In genomic region chr6:21852344-21852785, GRCm38 (mm10) we compare ENCODE assay signal across 8 mouse cellular contexts. TPM values are rescaled to one million over a fixed set of nuclear protein-coding genes. Genes with fewer than 3 reads are reported as not detected.
DNase-seq lines count a peak whose midpoint lies in the region; ATAC-seq and TF ChIP-seq lines count a peak whose summit lies in the region.

Gene Tspan12 (minus strand): TSS chr6:21852515.

- H3K27ac ChIP-seq in spleen, adult 2 months (ENCODE audit: insufficient read depth, low read length) = peak within 1 kb of the TSS; percentile 47; the same call in 1 of the 2 replicates
- H3K27ac ChIP-seq in forebrain, embryonic 10.5 days = peak within 1 kb of the TSS; percentile 96
- H3K27ac ChIP-seq in limb, embryonic 11.5 days (replicated peaks; ENCODE audit: low read depth, low read length) = peak within 1 kb of the TSS; percentile 65; the same call in 1 of the 2 replicates
- H3K27ac ChIP-seq in stomach, embryonic 15.5 days = peak within 1 kb of the TSS; percentile 94

- peak within 1 kb of the TSS; percentile 35 for H3K4me3 ChIP-seq in spleen, adult 2 months (ENCODE audit: extremely low read depth, insufficient read depth, insufficient read length)
- peak within 1 kb of the TSS; percentile 84 for H3K4me3 ChIP-seq in forebrain, embryonic 10.5 days
- H3K4me3 ChIP-seq in limb, embryonic 11.5 days (ENCODE audit: low read depth, low read length) = peak within 1 kb of the TSS; percentile 76
- H3K4me3 ChIP-seq in stomach, embryonic 15.5 days (replicated peaks) = peak within 1 kb of the TSS; percentile 82

- H3K9ac ChIP-seq in limb, embryonic 11.5 days (ENCODE audit: low read length) = peak within 1 kb of the TSS; percentile 86
- H3K9ac ChIP-seq in stomach, embryonic 15.5 days = peak within 1 kb of the TSS; percentile 74

- peak; percentile 45; the same call in 1 of the 2 replicates for ATAC-seq in limb, embryonic 11.5 days (ENCODE audit: insufficient number of reproducible peaks, low FRiP score, low TSS enrichment, low read depth)
- peak; percentile 51; the same call in 1 of the 2 replicates for ATAC-seq in stomach, embryonic 15.5 days (ENCODE audit: insufficient read depth, low FRiP score, low read depth)

- peak in 1 of 2 experiments; percentile 8 for DNase-seq in spleen, adult 2 months (ENCODE audit: low read depth in 1 of 2, low spot score in 2 of 2)
- DNase-seq in spleen, adult 12 weeks (ENCODE audit: low spot score) = no peak
- DNase-seq in forebrain, embryonic 10.5 days (ENCODE audit: extremely low spot score, low spot score) = no peak
- DNase-seq in heart, postnatal 25 days (ENCODE audit: low spot score) = no peak
- DNase-seq in limb, embryonic 11.5 days (ENCODE audit: low spot score) = no peak
- no peak for DNase-seq in MN1 (ENCODE audit: low spot score)
- no peak for DNase-seq in cerebellum, postnatal 25 days

- H3K27me3 ChIP-seq in spleen, adult 2 months (ENCODE audit: control insufficient read depth, insufficient read depth, low read length) = peaks cover 9% of the 10 kb centered on the region; the same call in 1 of the 2 replicates
- H3K27me3 ChIP-seq in forebrain, embryonic 10.5 days (ENCODE audit: poor library complexity, severe bottlenecking) = 0 out of 2 replicates have a peak, but pooled peaks cover under 1% of the 10 kb centered on the region
- H3K27me3 ChIP-seq in limb, embryonic 11.5 days (ENCODE audit: control insufficient read depth, insufficient read depth, low read length) = no peaks in the 10 kb centered on the region
- no peaks in the 10 kb centered on the region for H3K27me3 ChIP-seq in stomach, embryonic 15.5 days (replicated peaks)

- no peaks in the 10 kb centered on the region; the same call in 1 of the 2 replicates for H3K4me1 ChIP-seq in spleen, adult 2 months (ENCODE audit: control insufficient read depth, insufficient read depth, insufficient read length)
- H3K4me1 ChIP-seq in forebrain, embryonic 10.5 days = peaks cover 23% of the 10 kb centered on the region
- no peaks in the 10 kb centered on the region for H3K4me1 ChIP-seq in limb, embryonic 11.5 days (ENCODE audit: control insufficient read depth, insufficient read depth, low read length)
- H3K4me1 ChIP-seq in stomach, embryonic 15.5 days = peaks cover 4% of the 10 kb centered on the region; the same call in 1 of the 2 replicates

- TF ChIP-seq POLR2A in spleen, adult 2 months (IDR thresholded peaks at IDR 0.05; ENCODE audit: low read depth, low read length) = no peak

- H3K9me3 ChIP-seq in forebrain, embryonic 10.5 days = no peaks in the 10 kb centered on the region
- H3K9me3 ChIP-seq in limb, embryonic 11.5 days (ENCODE audit: control insufficient read depth, low read length) = no peaks in the 10 kb centered on the region
- H3K9me3 ChIP-seq in stomach, embryonic 15.5 days = no peaks in the 10 kb centered on the region

- no peak for TF ChIP-seq CTCF in spleen, adult 2 months (IDR thresholded peaks at IDR 0.05; ENCODE audit: extremely low read depth, insufficient read depth, insufficient read length, insufficient replicate concordance)

- WGBS in spleen, adult 2 months = 7% methylated on average over 13 of the region's 13 CpGs
- WGBS in forebrain, embryonic 10.5 days = 3% methylated on average over 13 of the region's 13 CpGs
- WGBS in limb, embryonic 11.5 days = 1% methylated on average over 13 of the region's 13 CpGs
- 1% methylated on average over 13 of the region's 13 CpGs for WGBS in stomach, embryonic 15.5 days

- intact Hi-C loops in heart, postnatal 25 days (cut with DNase I) = loop anchor here (1.0 to 5.0 kb wide), 2 partner anchors 35 to 57 kb away; no protein-coding TSS in a partner anchor

- no peaks in the 10 kb centered on the region for H3K36me3 ChIP-seq in spleen, adult 2 months (ENCODE audit: control insufficient read depth, insufficient read depth, low read length)
- peaks cover 15% of the 10 kb centered on the region for H3K36me3 ChIP-seq in forebrain, embryonic 10.5 days (replicated peaks)
- H3K36me3 ChIP-seq in limb, embryonic 11.5 days (ENCODE audit: control insufficient read depth, insufficient read depth, low read length) = no peaks in the 10 kb centered on the region
- H3K36me3 ChIP-seq in stomach, embryonic 15.5 days = no peaks in the 10 kb centered on the region

- peak within 1 kb of the TSS; percentile 58 for H3K4me2 ChIP-seq in limb, embryonic 11.5 days (ENCODE audit: low read depth, severe bottlenecking)
- H3K4me2 ChIP-seq in stomach, embryonic 15.5 days = peak within 1 kb of the TSS; percentile 72

RNA-seq across cellular contexts. Expression of gene Tspan12, which starts in this region (rescaled TPM):
- 0.89 and 1.4 TPM in 2 replicates for polyA plus RNA-seq in spleen, adult 2 months (2012; rRNA removed)
- polyA plus RNA-seq in forebrain, embryonic 10.5 days (2016; fragmentation: Nextera tagmentation; extraction: Ambion mirVana) = 55.1 and 59.9 TPM in 2 replicates
- total RNA-seq in heart, postnatal 25 days (2021) = 10 to 100 TPM; 79.4 to 85.1 TPM
- 44.4 and 47.7 TPM in 2 replicates for polyA plus RNA-seq in limb, embryonic 11.5 days (2014; fragmentation: Nextera tagmentation; extraction: Ambion mirVana)
- polyA plus RNA-seq in stomach, embryonic 15.5 days (2015; fragmentation: Nextera tagmentation; extraction: Ambion mirVana) = 73.1 and 76.7 TPM in 2 replicates

Comparison
In these comparisons a context has a peak if more than half of its experiments do, and no peak if none do; other contexts are left out.
1. RNA of gene Tspan12 (polyA plus RNA-seq): 73.1 to 76.7 TPM in stomach, embryonic 15.5 days, 55.1 to 59.9 TPM in forebrain, embryonic 10.5 days and 44.4 to 47.7 TPM in limb, embryonic 11.5 days; 0.89 to 1.4 TPM in spleen, adult 2 months; every median in the first group is over 10 times any median in the second.
2. Peak in every context shown above with its lines, with median percentiles within 50 percentile points of each other: H3K27ac ChIP-seq and H3K4me3 ChIP-seq.